Mouse (Mus musculus): ENCODE results near the gene Syde2. TPM values are rescaled to one million over a fixed set of nuclear protein-coding genes. Genes with fewer than 3 reads are reported as not detected.

Gene Syde2
- polyA plus RNA-seq, 1 experiment from 2014 or later = 2.0 TPM

DNA sequence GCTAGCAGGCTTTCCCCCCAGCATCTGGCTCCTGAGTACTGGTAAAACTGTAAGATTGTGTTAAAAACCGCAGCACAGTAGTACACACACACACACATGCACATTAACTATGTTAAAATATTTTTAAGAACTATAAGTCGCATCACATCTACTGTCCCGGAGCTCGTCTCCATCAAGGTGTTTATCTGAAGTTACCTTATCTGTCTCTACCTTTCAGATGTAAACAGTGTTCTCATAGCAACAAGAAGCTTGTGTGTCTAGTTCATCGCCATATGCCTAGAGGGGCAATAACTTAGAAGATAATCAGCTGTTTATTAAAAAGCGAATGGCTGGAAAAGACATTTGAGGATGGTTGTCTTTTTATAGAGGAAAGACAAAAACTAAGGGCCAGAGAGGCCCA is 37.8 kb downstream of the Syde2 start:
- WGBS = 95% methylated on average over 6 of the region's 6 CpGs
- Histone ChIP-seq H3K4me1 (peaks cover 7% of the 10 kb centered on the region; the same call in 1 of the 2 replicates), H3K4me2 (replicated peaks) (no peak overlapping the region), H3K4me3 (no peak overlapping the region), H3K27me3 (no peaks in the 10 kb centered on the region), H3K9ac (no peak overlapping the region), H3K27ac (no peak overlapping the region), H3K36me3 (no peaks in the 10 kb centered on the region), H3K9me3 (replicated peaks) (no peaks in the 10 kb centered on the region)
- ATAC-seq (ENCODE audit: low FRiP score) = no peak

DNA sequence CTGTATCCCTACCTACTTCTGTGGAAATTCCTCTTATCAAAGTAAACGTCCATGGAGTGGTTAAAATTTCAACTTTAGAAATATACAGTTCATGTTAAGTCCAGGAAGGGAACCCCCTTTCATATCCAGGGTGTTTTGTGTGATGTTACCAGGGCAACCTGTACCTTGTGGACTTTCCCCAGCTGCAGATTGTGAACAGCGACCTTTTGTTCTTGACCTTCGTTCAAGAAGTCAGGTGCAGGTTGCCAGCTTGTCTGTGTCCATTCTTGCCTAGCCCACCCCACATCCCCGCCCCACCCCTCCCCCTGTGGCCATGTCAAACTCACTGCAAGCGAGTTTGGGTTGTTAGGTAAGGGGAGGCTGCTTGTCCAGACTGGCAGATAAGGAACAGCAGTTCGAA is 39.4 kb downstream of the Syde2 start:
- Histone ChIP-seq H3K27ac (no peak overlapping the region), H3K36me3 (no peaks in the 10 kb centered on the region), H3K9ac (no peak overlapping the region), H3K4me2 (replicated peaks) (no peak overlapping the region), H3K4me3 (no peak overlapping the region), H3K27me3 (no peaks in the 10 kb centered on the region), H3K9me3 (replicated peaks) (no peaks in the 10 kb centered on the region), H3K4me1 (peaks cover 8% of the 10 kb centered on the region; the same call in 1 of the 2 replicates)
- WGBS = 51% methylated on average over 6 of the region's 6 CpGs
- no peak for ATAC-seq (ENCODE audit: low FRiP score)

DNA sequence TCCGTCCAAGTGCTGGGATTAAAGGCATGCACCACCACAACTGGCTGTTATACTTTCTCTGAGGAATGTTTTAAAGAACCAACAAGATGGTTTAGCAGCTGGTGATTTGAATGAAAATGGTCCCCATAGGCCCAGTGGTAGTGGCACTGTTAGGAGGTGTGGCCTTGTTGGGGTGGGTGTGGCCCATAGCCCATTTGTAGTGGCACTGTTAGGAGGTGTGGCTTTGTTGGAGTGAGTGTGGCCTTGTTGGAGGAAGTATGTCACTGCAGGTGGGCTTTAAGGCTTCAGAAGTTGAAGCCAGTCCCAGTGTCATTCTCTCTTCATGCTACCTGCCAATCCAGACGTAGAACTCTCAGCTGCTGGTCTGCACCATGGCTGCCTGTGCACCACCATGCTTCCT is 40.7 kb downstream of the Syde2 start:
- Histone ChIP-seq H3K27ac (no peak overlapping the region), H3K9ac (no peak overlapping the region), H3K4me3 (no peak overlapping the region), H3K36me3 (no peaks in the 10 kb centered on the region), H3K4me1 (peaks cover 8% of the 10 kb centered on the region; the same call in 1 of the 2 replicates), H3K27me3 (no peaks in the 10 kb centered on the region), H3K9me3 (replicated peaks) (no peaks in the 10 kb centered on the region), H3K4me2 (replicated peaks) (no peak overlapping the region)
- WGBS = 92% methylated on average over 2 of the region's 2 CpGs
- no peak for ATAC-seq (ENCODE audit: low FRiP score)

DNA sequence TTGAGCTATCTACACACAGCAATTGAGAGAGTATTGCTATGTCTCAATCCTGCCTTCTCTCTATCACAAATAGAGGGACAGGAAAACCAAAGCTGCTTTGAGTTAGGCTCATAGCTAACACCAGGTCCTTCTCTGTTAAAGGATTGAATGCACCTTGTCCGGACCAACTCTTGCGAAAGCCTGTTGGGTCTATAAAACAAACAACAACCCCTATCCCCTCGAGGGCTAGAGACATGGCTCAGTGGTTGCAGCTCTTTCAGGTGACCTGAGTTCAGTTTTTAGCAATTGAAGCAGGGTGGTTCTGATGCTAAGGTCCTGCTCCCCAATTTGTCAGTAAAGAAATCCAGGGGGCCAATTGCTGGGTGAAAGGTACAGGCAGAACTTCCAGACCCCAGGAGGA is 41.6 kb downstream of the Syde2 start:
- Histone ChIP-seq H3K4me2 (replicated peaks) (no peak overlapping the region), H3K27me3 (no peaks in the 10 kb centered on the region), H3K36me3 (no peaks in the 10 kb centered on the region), H3K4me1 (peaks cover 8% of the 10 kb centered on the region; the same call in 1 of the 2 replicates), H3K9ac (no peak overlapping the region), H3K9me3 (replicated peaks) (no peaks in the 10 kb centered on the region), H3K27ac (no peak overlapping the region), H3K4me3 (no peak overlapping the region)
- 76% methylated on average over 3 of the region's 3 CpGs for WGBS
- ATAC-seq (ENCODE audit: low FRiP score) = no peak

DNA sequence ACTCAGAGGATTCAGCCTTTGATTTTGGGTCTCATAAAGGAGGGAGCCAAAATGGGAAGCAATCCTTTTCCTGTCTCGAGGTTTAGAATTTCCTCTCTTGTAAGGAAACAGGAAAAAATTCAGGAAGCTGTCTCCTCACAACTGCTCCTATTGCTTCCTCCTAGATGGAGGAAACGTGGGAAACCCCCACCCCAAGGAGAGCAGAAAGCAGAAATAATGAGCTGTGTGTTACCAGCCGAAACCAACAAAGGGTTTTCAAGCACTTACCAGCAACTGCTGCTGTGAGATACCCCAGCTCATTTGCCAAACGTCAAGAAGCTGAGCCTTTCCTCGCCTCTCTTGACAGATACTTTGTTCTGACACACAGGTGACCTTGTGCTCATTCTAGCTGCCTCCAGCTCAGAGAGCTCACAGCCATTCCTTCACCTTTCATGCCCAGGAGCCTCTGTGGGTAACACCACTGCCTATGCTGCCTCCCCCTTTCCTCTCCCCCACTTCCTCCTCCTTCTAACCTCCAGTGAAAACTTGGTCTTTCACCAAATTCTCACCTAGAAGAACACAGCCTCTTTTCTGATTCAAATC is 42.7 kb downstream of the Syde2 start:
- Histone ChIP-seq H3K27me3 (0 out of 2 replicates have a peak, but pooled peaks cover 3% of the 10 kb centered on the region), H3K9me3 (replicated peaks) (no peaks in the 10 kb centered on the region), H3K9ac (no peak overlapping the region), H3K4me3 (no peak overlapping the region), H3K4me1 (peaks cover 8% of the 10 kb centered on the region; the same call in 1 of the 2 replicates), H3K36me3 (no peaks in the 10 kb centered on the region), H3K4me2 (replicated peaks) (no peak overlapping the region), H3K27ac (no peak overlapping the region)
- no peak for ATAC-seq (ENCODE audit: low FRiP score)
- 23% methylated on average over 5 of the region's 5 CpGs for WGBS

DNA sequence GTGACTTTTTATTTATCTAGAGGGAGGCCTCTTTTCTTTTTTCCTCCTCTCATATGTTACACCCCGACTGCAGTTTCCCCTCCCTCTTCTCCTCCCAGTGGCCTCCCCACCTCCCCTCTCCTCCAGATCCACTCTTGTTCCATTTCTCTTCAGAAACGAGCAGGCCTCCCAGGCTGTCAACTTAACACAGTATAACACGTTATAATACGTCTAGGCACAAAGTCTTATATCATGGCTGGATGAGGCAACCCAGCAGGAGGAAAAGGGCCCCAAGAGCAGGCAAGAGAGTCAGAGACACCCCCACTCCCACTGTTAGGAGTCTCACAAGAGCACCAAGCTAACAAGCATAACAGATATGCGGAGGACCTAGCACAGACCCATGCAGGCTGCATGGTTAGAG is 45.3 kb downstream of the Syde2 start:
- H3K27me3 ChIP-seq = 0 out of 2 replicates have a peak, but pooled peaks cover 3% of the 10 kb centered on the region
- 86% methylated on average over 5 of the region's 5 CpGs for WGBS
- no peaks in the 10 kb centered on the region for H3K36me3 ChIP-seq
- ATAC-seq (ENCODE audit: low FRiP score) = no peak
- H3K9me3 ChIP-seq (replicated peaks) = no peaks in the 10 kb centered on the region
- no peak overlapping the region for H3K4me2 ChIP-seq (replicated peaks)
- no peak overlapping the region for H3K9ac ChIP-seq
- no peak overlapping the region for H3K4me3 ChIP-seq
- no peak overlapping the region for H3K27ac ChIP-seq
- peaks cover 9% of the 10 kb centered on the region; the same call in 1 of the 2 replicates for H3K4me1 ChIP-seq

DNA sequence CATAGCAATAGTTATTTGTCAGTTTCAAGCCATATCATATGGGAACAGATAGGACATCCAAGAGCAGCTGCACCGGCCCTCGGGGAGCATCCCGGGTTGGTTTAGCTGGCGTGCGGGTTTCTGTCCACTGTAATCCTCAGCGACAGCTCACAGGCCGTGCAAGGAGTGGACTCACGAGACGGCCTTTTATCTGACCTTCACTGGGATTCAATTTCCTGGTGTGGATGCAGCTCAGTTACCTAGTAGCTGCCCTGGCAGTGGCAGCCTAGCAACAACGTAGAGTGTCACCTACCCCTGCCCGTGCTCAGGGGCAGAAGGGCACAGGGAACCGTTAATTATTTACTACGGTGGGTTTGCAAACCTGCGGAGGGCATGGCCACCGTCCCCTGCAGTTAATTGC is 50.2 kb downstream of the Syde2 start:
- H3K4me2 ChIP-seq (replicated peaks) = 0 out of 2 replicates have a peak overlapping the region, but pooled peaks have one; percentile 11
- H3K9ac ChIP-seq = no peak overlapping the region
- ATAC-seq (ENCODE audit: low FRiP score) = peak; percentile 48; the same call in 1 of the 2 replicates
- H3K4me1 ChIP-seq = peaks cover 6% of the 10 kb centered on the region; the same call in 1 of the 2 replicates
- H3K27ac ChIP-seq = 0 out of 2 replicates have a peak overlapping the region, but pooled peaks have one; percentile 12
- 0 out of 2 replicates have a peak, but pooled peaks cover 3% of the 10 kb centered on the region for H3K27me3 ChIP-seq
- 50% methylated on average over 15 of the region's 15 CpGs for WGBS
- H3K4me3 ChIP-seq = no peak overlapping the region
- no peaks in the 10 kb centered on the region for H3K36me3 ChIP-seq
- H3K9me3 ChIP-seq (replicated peaks) = no peaks in the 10 kb centered on the region

DNA sequence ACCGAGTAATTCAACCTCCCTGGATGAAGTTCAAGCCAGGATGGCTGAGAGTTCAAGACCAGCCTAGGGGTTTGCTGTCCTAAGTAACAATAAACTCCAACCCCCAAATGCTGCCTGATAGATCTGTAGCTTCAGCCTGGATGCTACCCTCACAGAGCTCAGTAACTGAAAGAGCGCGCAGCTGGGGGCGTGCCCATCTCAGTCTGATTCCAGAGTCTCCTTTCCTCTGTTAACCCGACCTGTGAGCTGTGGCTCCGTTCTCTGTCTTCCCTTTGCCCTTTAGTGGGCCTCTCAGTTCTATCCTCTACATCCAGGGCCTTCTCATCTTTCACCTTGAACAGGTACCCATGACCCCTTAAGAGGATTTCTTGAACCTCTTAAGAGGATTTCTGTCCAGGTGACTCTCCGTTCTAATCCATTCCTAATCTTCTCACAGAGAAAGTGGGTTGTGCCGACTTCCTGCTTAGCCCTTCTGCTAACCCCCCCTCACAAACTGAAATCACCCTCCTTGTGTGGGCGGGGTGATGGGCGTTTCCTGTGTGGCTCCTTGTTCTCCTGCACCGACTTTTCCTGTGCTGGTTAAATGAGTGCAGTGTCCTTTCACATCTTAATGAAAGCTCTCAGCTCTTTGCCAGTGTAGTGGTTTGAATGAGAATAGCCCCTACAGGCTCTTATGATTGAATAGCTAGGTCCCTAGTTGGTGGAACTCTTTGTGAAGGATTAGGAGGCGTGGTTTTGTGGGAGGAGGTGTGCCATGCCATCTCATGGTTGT is 51.6 kb downstream of the Syde2 start:
- 0 out of 2 replicates have a peak, but pooled peaks cover 3% of the 10 kb centered on the region for H3K27me3 ChIP-seq
- no peak overlapping the region for H3K4me2 ChIP-seq (replicated peaks)
- 67% methylated on average over 12 of the region's 12 CpGs for WGBS
- no peaks in the 10 kb centered on the region for H3K9me3 ChIP-seq (replicated peaks)
- no peak overlapping the region for H3K4me3 ChIP-seq
- peaks cover 6% of the 10 kb centered on the region; the same call in 1 of the 2 replicates for H3K4me1 ChIP-seq
- no peak overlapping the region for H3K27ac ChIP-seq
- H3K9ac ChIP-seq = no peak overlapping the region
- no peak for ATAC-seq (ENCODE audit: low FRiP score)
- H3K36me3 ChIP-seq = no peaks in the 10 kb centered on the region

DNA sequence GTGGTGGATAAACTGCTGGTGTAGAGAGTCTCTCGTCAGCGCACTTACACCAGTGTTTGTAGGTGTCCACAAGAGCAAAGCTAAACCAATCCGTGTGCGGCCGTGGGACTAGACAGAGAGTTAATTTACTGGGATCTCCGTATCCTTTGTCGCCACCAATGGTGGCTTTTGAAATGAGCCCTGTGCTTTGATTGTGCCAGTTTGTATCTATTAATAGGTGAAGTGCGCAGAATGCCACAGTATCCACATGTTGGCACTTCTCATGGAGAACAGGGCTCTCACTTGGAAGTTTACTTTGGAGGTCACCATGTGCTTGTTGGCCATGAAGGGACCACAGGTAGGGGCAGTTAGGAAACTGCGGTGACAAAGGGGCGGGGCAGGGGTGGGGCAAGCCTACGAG is 53.7 kb downstream of the Syde2 start:
- Histone ChIP-seq H3K4me3 (no peak overlapping the region), H3K36me3 (no peaks in the 10 kb centered on the region), H3K9ac (no peak overlapping the region), H3K4me2 (replicated peaks) (no peak overlapping the region), H3K27ac (no peak overlapping the region), H3K4me1 (peaks cover 6% of the 10 kb centered on the region; the same call in 1 of the 2 replicates), H3K9me3 (replicated peaks) (no peaks in the 10 kb centered on the region), H3K27me3 (no peaks in the 10 kb centered on the region)
- 92% methylated on average over 11 of the region's 11 CpGs for WGBS
- ATAC-seq (ENCODE audit: low FRiP score) = no peak

DNA sequence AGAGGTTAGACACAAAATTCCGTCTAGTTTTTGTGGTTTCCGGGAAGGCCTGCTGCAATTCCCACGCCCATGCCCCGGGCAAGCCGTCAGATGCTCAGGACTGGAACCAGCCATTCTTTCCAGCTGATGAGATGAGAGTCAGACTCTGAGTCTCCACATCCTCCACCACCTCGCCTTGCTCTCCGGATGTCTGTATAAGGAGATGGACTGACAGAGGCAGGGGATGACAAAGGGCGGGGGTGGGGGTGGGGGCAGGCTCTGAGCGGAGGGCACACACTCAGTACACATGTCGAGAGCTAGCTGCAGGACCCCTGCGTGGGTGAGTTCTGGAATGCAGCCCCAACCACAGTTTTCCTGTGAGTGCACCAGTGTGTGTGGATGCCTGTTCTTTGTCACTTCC is 57.3 kb downstream of the Syde2 start:
- no peaks in the 10 kb centered on the region for H3K36me3 ChIP-seq
- H3K27me3 ChIP-seq = 0 out of 2 replicates have a peak, but pooled peaks cover 8% of the 10 kb centered on the region
- no peak overlapping the region for H3K27ac ChIP-seq
- no peak overlapping the region; the same call in 1 of the 2 replicates for H3K9ac ChIP-seq
- WGBS = 45% methylated on average over 11 of the region's 11 CpGs
- ATAC-seq (ENCODE audit: low FRiP score) = no peak
- H3K4me3 ChIP-seq = no peak overlapping the region
- H3K4me1 ChIP-seq = no peaks in the 10 kb centered on the region
- H3K4me2 ChIP-seq (replicated peaks) = no peak overlapping the region
- no peaks in the 10 kb centered on the region for H3K9me3 ChIP-seq (replicated peaks)

DNA sequence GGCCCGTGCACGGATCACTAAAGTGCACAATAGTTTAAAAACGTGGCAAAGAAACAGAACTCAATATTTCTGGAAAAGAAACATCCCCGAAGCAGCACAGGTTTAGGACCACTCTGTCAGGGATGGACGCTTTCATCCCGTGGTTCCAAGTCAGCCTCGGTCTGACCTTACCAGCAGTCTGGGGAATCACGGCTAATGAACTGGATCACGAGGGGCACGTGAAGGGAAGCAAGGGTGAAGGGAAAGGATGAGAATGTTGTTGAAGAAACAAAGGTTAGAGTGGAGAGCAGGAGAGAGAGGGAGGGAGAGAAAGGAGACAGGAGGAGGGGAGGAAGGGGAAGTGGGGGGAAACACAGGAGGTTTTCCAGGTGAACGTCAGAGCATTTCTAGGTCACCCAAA is 58.4 kb downstream of the Syde2 start:
- WGBS = 81% methylated on average over 11 of the region's 11 CpGs
- Histone ChIP-seq H3K4me1 (peaks cover 3% of the 10 kb centered on the region; the same call in 1 of the 2 replicates), H3K4me3 (no peak overlapping the region), H3K9me3 (replicated peaks) (no peaks in the 10 kb centered on the region), H3K4me2 (replicated peaks) (no peak overlapping the region), H3K9ac (no peak overlapping the region), H3K27ac (no peak overlapping the region), H3K36me3 (no peaks in the 10 kb centered on the region), H3K27me3 (0 out of 2 replicates have a peak, but pooled peaks cover 8% of the 10 kb centered on the region)
- ATAC-seq (ENCODE audit: low FRiP score) = no peak

DNA sequence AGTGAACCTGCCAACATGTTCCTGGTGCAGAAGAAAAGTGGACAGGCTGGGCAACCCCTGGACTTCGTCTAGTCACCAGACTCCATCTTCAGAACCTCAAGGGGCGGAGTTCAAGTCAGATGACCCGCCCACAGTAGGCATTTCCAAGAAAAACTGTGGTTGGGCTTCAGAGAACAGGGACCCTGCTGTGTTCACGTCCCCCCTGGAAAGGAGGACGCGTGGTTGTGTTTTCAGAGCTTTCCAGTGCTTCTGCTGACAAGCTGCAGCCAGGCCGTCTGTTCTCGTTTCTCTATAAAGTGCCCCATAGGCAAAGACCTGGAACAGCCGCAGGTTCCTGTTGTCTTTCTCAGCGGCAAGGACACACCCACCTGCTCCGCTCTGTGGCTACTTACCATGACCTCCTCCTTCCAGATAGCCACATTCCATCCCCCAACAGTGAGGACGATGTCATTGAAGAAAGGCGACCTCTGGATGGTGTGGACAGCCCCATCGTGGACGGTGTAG is 60.1 kb downstream of the Syde2 start:
- no peak overlapping the region for H3K4me3 ChIP-seq
- no peaks in the 10 kb centered on the region for H3K36me3 ChIP-seq
- 0 out of 2 replicates have a peak, but pooled peaks cover 8% of the 10 kb centered on the region for H3K27me3 ChIP-seq
- WGBS = 20% methylated on average over 15 of the region's 15 CpGs
- H3K9me3 ChIP-seq (replicated peaks) = no peaks in the 10 kb centered on the region
- H3K4me1 ChIP-seq = peaks cover 10% of the 10 kb centered on the region
- H3K4me2 ChIP-seq (replicated peaks) = no peak overlapping the region
- ATAC-seq (ENCODE audit: low FRiP score) = no peak
- no peak overlapping the region for H3K9ac ChIP-seq
- H3K27ac ChIP-seq = no peak overlapping the region
